Mouse (Mus musculus) forebrain, postnatal 0 days (tissue): ENCODE measurements around the gene Zfp617. TPM values are rescaled to one million over a fixed set of nuclear protein-coding genes. Genes with fewer than 3 reads are reported as not detected.

Experiments used
- ATAC-seq: fragments of 200-750 bp; cut with Nextera tagmentation; 2 replicates; pipeline ENCODE4 v1.8.0; 2017; ENCODE audit warnings: mild to moderate bottlenecking, moderate library complexity
- DNase-seq: peaks from one replicate; pipeline ENCODE4 v3.0.0-alpha.2; 2015
- H3K27ac ChIP-seq: fragments of 300-500 bp; sonication (generic); 2 replicates; pipeline ENCODE4 v1.5.1; 2014; ENCODE audit warnings: low read depth, mild to moderate bottlenecking, antibody characterized with exemption, low read length, moderate library complexity, mixed read lengths
- H3K27me3 ChIP-seq: fragments of 300-500 bp; sonication (generic); 2 replicates; pipeline ENCODE4 v1.6.1; 2014; ENCODE audit warnings: mild to moderate bottlenecking, low read length, mixed read lengths; ENCODE audit not compliant: insufficient read depth
- H3K36me3 ChIP-seq: fragments of 300-500 bp; sonication (generic); 2 replicates; pipeline ENCODE4 v1.6.1; 2014; ENCODE audit warnings: mild to moderate bottlenecking, moderate library complexity; ENCODE audit not compliant: insufficient read depth
- H3K4me1 ChIP-seq: fragments of 300-500 bp; sonication (generic); 2 replicates; pipeline ENCODE4 v1.6.1; 2014; ENCODE audit warnings: antibody characterized with exemption; ENCODE audit not compliant: insufficient read depth
- H3K4me2 ChIP-seq: fragments of 300-500 bp; sonication (generic); 2 replicates; pipeline ENCODE4 v1.6.1; 2014; ENCODE audit warnings: low read depth, mild to moderate bottlenecking, moderate library complexity
- H3K4me3 ChIP-seq: fragments of 300-500 bp; sonication (generic); 2 replicates; pipeline ENCODE4 v1.5.1; 2014; ENCODE audit warnings: low read depth, low read length, mixed read lengths
- H3K9ac ChIP-seq: fragments of 300-500 bp; sonication (generic); 2 replicates; pipeline ENCODE4 v1.6.1; 2014; ENCODE audit warnings: mild to moderate bottlenecking
- H3K9me3 ChIP-seq: fragments of 300-500 bp; sonication (generic); 2 replicates; pipeline ENCODE4 v1.6.1; 2016; ENCODE audit warnings: low read length
- CTCF ChIP-seq: sonication (generic); IDR thresholded peaks from 2 replicates; pipeline ENCODE4 v1.5.1; 2016; ENCODE audit warnings: antibody characterized with exemption, control low read depth, low read depth
- WGBS: fragments of 180-500 bp; shearing (Covaris S2); extraction: QIAGEN DNeasy Blood & Tissue Kit; methylation state at CpG from one replicate; pipeline ENCODE4 v1.1.7; 2014; 5-methylcytosine and 5-hydroxymethylcytosine counted together
- polyA plus RNA-seq: library from polyadenylated mRNA; unstranded; fragments of >200 nt; fragmentation: Nextera tagmentation; extraction: Ambion mirVana; gene quantifications from 2 replicates; pipeline ENCODE4 v1.2.1, GENCODE M21; 2015
- total RNA-seq: library from RNA; depleted of rRNA; stranded (reverse); fragments of >200 nt; gene quantifications from 2 replicates; pipeline ENCODE4 v1.2.3, GENCODE M21; 2014; rRNA removed

Zfp617 gene
- total and polyA plus RNA-seq, 2 experiments from 2014 or later = 19.5 to 34.4 TPM

DNA sequence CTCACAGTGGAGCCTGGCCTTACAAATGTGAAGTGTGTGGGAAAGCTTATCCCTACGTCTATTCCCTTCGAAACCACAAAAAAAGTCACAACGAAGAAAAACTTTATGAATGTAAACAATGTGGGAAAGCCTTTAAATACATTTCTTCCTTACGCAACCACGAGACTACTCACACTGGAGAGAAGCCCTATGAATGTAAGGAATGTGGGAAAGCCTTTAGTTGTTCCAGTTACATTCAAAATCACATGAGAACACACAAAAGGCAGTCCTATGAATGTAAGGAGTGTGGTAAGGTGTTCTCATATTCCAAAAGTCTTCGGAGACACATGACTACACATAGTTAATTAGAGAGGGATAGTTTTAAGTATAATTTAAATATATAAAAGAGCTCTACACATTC is 60.2 kb downstream of the Zfp617 start:
- no peak overlapping the region for H3K9ac ChIP-seq
- H3K9me3 ChIP-seq = no peaks in the 10 kb centered on the region
- DNase-seq (no peak), ATAC-seq (no peak)
- no peak for TF ChIP-seq CTCF
- 65% methylated on average over 6 of the region's 6 CpGs for WGBS
- H3K4me1 ChIP-seq = no peaks in the 10 kb centered on the region
- no peaks in the 10 kb centered on the region for H3K27me3 ChIP-seq
- no peak overlapping the region for H3K4me2 ChIP-seq
- no peak overlapping the region for H3K4me3 ChIP-seq
- no peak overlapping the region for H3K27ac ChIP-seq
- peaks cover 32% of the 10 kb centered on the region for H3K36me3 ChIP-seq

DNA sequence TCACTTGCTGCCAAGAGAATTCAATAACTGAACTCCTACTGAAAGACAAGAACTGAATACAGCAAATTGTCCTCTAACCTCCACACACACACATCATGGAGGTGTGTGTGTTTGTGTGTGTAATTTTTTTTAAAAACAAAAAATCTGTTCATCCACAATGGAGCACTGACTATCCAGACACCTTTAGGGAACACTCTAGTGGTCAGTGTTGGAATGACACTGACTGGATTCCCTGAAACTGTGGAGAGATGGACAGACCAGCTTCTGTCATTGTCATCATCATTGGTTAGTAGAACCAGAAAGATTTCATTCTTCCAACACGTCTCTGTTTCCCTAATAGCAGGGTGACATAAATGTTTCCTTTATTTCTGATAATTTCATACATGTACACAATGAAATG is 63.5 kb downstream of the Zfp617 start:
- H3K27me3 ChIP-seq = no peaks in the 10 kb centered on the region
- H3K4me2 ChIP-seq = no peak overlapping the region
- peak; percentile 70 for TF ChIP-seq CTCF
- ATAC-seq = peak; percentile 48; the same call in 1 of the 2 replicates
- no peak overlapping the region for H3K27ac ChIP-seq
- peaks cover 11% of the 10 kb centered on the region; the same call in 1 of the 2 replicates for H3K36me3 ChIP-seq
- H3K9me3 ChIP-seq = no peaks in the 10 kb centered on the region
- peak; percentile 7 for DNase-seq
- no peaks in the 10 kb centered on the region for H3K4me1 ChIP-seq
- WGBS = 78% methylated on average over 1 of the region's 1 CpGs
- H3K4me3 ChIP-seq = no peak overlapping the region
- no peak overlapping the region for H3K9ac ChIP-seq

DNA sequence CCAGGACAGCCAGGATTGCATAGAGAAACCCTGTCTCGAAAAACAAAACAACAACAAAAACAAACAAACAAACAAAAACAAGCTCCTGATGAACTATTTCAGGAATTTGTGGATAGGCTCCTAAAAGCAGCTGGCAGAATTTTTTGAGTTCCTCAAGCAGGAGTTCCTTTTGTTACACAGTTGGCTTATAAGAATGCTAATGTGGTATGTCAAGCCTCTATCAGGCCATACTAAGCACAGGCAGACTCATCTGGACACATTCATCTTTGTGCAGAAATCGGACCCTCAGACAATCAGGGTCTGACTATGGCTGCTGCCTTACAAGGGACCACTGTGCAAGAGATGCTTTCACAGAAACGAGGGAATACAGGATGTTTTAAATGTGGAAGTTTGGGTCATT is 65.8 kb downstream of the Zfp617 start:
- TF ChIP-seq CTCF = no peak
- Histone ChIP-seq H3K36me3 (no peaks in the 10 kb centered on the region), H3K4me2 (no peak overlapping the region), H3K27me3 (no peaks in the 10 kb centered on the region), H3K9ac (no peak overlapping the region), H3K4me1 (no peaks in the 10 kb centered on the region), H3K27ac (no peak overlapping the region), H3K9me3 (no peaks in the 10 kb centered on the region), H3K4me3 (no peak overlapping the region)
- ATAC-seq (no peak), DNase-seq (no peak)
- 76% methylated on average over 3 of the region's 3 CpGs for WGBS

DNA sequence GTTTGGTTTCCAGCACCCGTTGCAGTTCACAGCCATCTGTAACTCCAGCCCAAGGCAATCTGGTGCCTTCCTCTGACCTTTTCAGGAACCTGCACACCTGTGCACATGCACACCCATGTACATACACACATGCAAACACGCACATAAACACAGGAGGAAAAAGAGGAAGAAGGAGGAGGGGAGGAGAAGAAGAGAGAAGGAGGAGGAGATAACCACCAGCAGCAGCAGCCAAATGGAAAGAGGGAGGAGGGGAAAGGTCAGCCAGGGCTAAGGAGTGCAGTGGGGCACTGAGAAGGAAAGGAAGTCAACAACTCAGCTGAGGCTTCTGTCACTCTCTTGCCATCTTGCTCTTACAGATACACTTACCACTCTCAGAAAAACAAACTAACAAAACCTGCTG is 72.6 kb downstream of the Zfp617 start:
- no peak for TF ChIP-seq CTCF
- Histone ChIP-seq H3K4me2 (no peak overlapping the region), H3K36me3 (no peaks in the 10 kb centered on the region), H3K9me3 (no peaks in the 10 kb centered on the region), H3K27ac (no peak overlapping the region), H3K4me3 (no peak overlapping the region), H3K4me1 (no peaks in the 10 kb centered on the region), H3K27me3 (no peaks in the 10 kb centered on the region), H3K9ac (no peak overlapping the region)
- 76% methylated on average over 2 of the region's 2 CpGs for WGBS
- DNase-seq (no peak), ATAC-seq (no peak)

DNA sequence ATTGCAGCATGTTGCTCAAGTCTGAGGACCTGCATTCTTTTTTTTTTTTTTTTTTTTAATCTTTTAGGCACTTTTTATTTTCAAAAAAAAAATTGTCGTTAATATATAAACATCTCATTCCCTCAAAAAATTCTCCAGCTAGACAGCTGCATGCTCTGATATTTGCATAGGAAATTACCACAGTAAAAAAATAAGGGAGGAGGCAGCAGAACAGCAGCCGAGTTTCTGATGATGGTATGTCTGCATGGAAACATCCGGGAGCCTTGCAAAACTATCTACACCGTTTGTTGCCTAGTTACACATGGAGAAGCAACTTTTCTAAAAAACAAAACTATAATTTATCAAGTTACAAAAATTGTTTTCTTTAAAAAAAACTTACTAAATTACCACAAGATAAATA is 73.0 kb downstream of the Zfp617 start:
- TF ChIP-seq CTCF = no peak
- H3K4me2 ChIP-seq = no peak overlapping the region
- ATAC-seq (no peak), DNase-seq (no peak)
- H3K27me3 ChIP-seq = no peaks in the 10 kb centered on the region
- no peaks in the 10 kb centered on the region for H3K9me3 ChIP-seq
- no peaks in the 10 kb centered on the region for H3K36me3 ChIP-seq
- H3K4me3 ChIP-seq = no peak overlapping the region
- WGBS = 77% methylated on average over 4 of the region's 4 CpGs
- H3K27ac ChIP-seq = no peak overlapping the region
- H3K4me1 ChIP-seq = no peaks in the 10 kb centered on the region
- H3K9ac ChIP-seq = no peak overlapping the region

Other genes with a start within 250 kb of the Zfp617 start
- gene Unc13a, start 236.9 kb upstream of the Zfp617 start, total RNA-seq = 84.8 and 89.2 TPM in 2 replicates
- gene Unc13a, start 236.9 kb upstream of the Zfp617 start, polyA plus RNA-seq = 14.2 and 18.8 TPM in 2 replicates
- gene Jak3, start 232.3 kb upstream of the Zfp617 start, total RNA-seq = 5.2 and 7.3 TPM in 2 replicates
- 2.8 and 4.4 TPM in 2 replicates for gene Jak3, start 232.3 kb upstream of the Zfp617 start, polyA plus RNA-seq
- 1.6 and 1.8 TPM in 2 replicates for gene Insl3, start 219.4 kb upstream of the Zfp617 start, total RNA-seq
- 0.36 and 1.4 TPM in 2 replicates for gene Insl3, start 219.4 kb upstream of the Zfp617 start, polyA plus RNA-seq
- gene B3gnt3, start 206.8 kb upstream of the Zfp617 start, total RNA-seq = 0.24 and 0.92 TPM in 2 replicates
- 0.44 and 0.49 TPM in 2 replicates for gene B3gnt3, start 206.8 kb upstream of the Zfp617 start, polyA plus RNA-seq
- gene Fcho1, start 182.9 kb upstream of the Zfp617 start, total RNA-seq = 97.2 and 101 TPM in 2 replicates
- 62.4 and 68.7 TPM in 2 replicates for gene Fcho1, start 182.9 kb upstream of the Zfp617 start, polyA plus RNA-seq
- 11.2 and 11.9 TPM in 2 replicates for gene Zfp709, start 26.6 kb upstream of the Zfp617 start, total RNA-seq
- gene Zfp709, start 26.6 kb upstream of the Zfp617 start, polyA plus RNA-seq = 5.1 and 5.2 TPM in 2 replicates
- gene Zfp882, start within 50 bp of the Zfp617 start, total RNA-seq = 18.5 and 21.1 TPM in 2 replicates
- 4.4 and 7.8 TPM in 2 replicates for gene Zfp882, start within 50 bp of the Zfp617 start, polyA plus RNA-seq
- gene Zfp961, start 42.4 kb downstream of the Zfp617 start, total RNA-seq = 28.8 and 29.4 TPM in 2 replicates
- gene Zfp961, start 42.4 kb downstream of the Zfp617 start, polyA plus RNA-seq = 11.1 and 14.5 TPM in 2 replicates
- gene Cyp4f18, start 101.0 kb downstream of the Zfp617 start, total RNA-seq = 0.77 TPM in 1 of 2 replicates, not detected in the other
- 0.44 and 0.52 TPM in 2 replicates for gene Cyp4f18, start 101.0 kb downstream of the Zfp617 start, polyA plus RNA-seq
- not detected in 2 replicates for gene Olfr372, start 132.6 kb downstream of the Zfp617 start, total RNA-seq
- gene Olfr372, start 132.6 kb downstream of the Zfp617 start, polyA plus RNA-seq = not detected in 2 replicates
- not detected in 2 replicates for gene Olfr373, start 174.5 kb downstream of the Zfp617 start, total RNA-seq
- gene Olfr373, start 174.5 kb downstream of the Zfp617 start, polyA plus RNA-seq = not detected in 2 replicates
- gene Olfr374, start 198.4 kb downstream of the Zfp617 start, total RNA-seq = not detected in 2 replicates
- not detected in 2 replicates for gene Olfr374, start 198.4 kb downstream of the Zfp617 start, polyA plus RNA-seq
- 139 and 141 TPM in 2 replicates for gene Tpm4, start 226.3 kb downstream of the Zfp617 start, total RNA-seq
- 118 and 120 TPM in 2 replicates for gene Tpm4, start 226.3 kb downstream of the Zfp617 start, polyA plus RNA-seq